Mouse (Mus musculus) myocyte (in vitro differentiated cells): ENCODE data around the gene Il10.

Source experiments
- E2F4 ChIP-seq: IDR thresholded peaks from one replicate; pipeline ENCODE4 v1.6.1; 2011; ENCODE audit warnings: mild to moderate bottlenecking, control low read depth, moderate library complexity; ENCODE audit not compliant: insufficient read depth
- MAX ChIP-seq: IDR thresholded peaks from one replicate; pipeline ENCODE4 v1.6.1; 2011; ENCODE audit warnings: low read depth, mild to moderate bottlenecking, control low read depth
- MYOD1 ChIP-seq, 3 experiments: IDR thresholded peaks; one replicate each; pipeline ENCODE4 v1.6.1; 2011; ENCODE audit warnings: control low read depth in 2 of 3, low read depth in 2 of 3, mild to moderate bottlenecking in 2 of 3, moderate library complexity in 1 of 3; ENCODE audit not compliant: insufficient read length in 2 of 3, control insufficient read depth in 1 of 3
- MYOG ChIP-seq, 3 experiments: IDR thresholded peaks; one replicate each; pipeline ENCODE4 v1.6.1; 2011; ENCODE audit warnings: control low read depth in 2 of 3, low read depth in 2 of 3, mild to moderate bottlenecking in 2 of 3; ENCODE audit not compliant: insufficient read length in 2 of 3, control insufficient read depth in 1 of 3, insufficient read depth in 1 of 3
- POLR2A ChIP-seq: IDR thresholded peaks from one replicate; pipeline ENCODE4 v1.6.1; 2011; ENCODE audit warnings: low read depth, mild to moderate bottlenecking, control low read depth, moderate library complexity; ENCODE audit not compliant: insufficient read length
- POLR2AphosphoS2 ChIP-seq: IDR thresholded peaks from one replicate; pipeline ENCODE4 v1.6.1; 2011; ENCODE audit warnings: low read depth, control low read depth; ENCODE audit not compliant: insufficient read length
- TCF12 ChIP-seq: IDR thresholded peaks from one replicate; pipeline ENCODE4 v1.6.1; 2011; ENCODE audit warnings: mild to moderate bottlenecking, control low read depth; ENCODE audit not compliant: poor library complexity, insufficient read depth, severe bottlenecking
- TCF3 ChIP-seq: IDR thresholded peaks from one replicate; pipeline ENCODE4 v1.6.1; 2011; ENCODE audit warnings: low read depth, control low read depth; ENCODE audit not compliant: insufficient read length
- USF1 ChIP-seq: IDR thresholded peaks from one replicate; pipeline ENCODE4 v1.6.1; 2011; ENCODE audit warnings: low read depth, mild to moderate bottlenecking, control low read depth, moderate library complexity

GRCm38 (mm10) chr1:131022591-131023249, 3.1 kb downstream of the Il10 start:
- TF ChIP-seq POLR2A: no peak
- TF ChIP-seq TCF12: no peak
- TF ChIP-seq MYOD1 (IDR thresholded peaks at IDR 0.05; ENCODE audit: control insufficient read depth in 1 of 3, insufficient read length in 2 of 3, low read depth in 2 of 3): no peak
- TF ChIP-seq MAX: no peak
- no peak for TF ChIP-seq E2F4
- TF ChIP-seq TCF3: no peak
- TF ChIP-seq MYOG (IDR thresholded peaks at IDR 0.05; ENCODE audit: control insufficient read depth in 1 of 3, insufficient read depth in 1 of 3, insufficient read length in 2 of 3, low read depth in 2 of 3): no peak
- no peak for TF ChIP-seq POLR2AphosphoS2
- TF ChIP-seq USF1: no peak
